Mouse (Mus musculus): ENCODE measurements at regions not wholly inside any gene's neighbourhood (a gene's known extent, or its start where the extent isn't known, plus 50 kb on each side); places are given as distances from the start of the nearest gene placed in this dataset.

GRCm38 (mm10) chr12:112334106-112334855, 155.0 kb upstream of the A530016L24Rik start:
- no peak for DNase-seq (ENCODE audit: low spot score in 2 of 2)

- no peak for DNase-seq (ENCODE audit: low spot score in 2 of 2)
Measured at GRCm38 (mm10) chr12:112335641-112336040, 153.6 kb upstream of the A530016L24Rik start.

GRCm38 (mm10) chr12:112336691-112337295, 152.5 kb upstream of the A530016L24Rik start:
- DNase-seq (ENCODE audit: low spot score in 2 of 2), result no peak

GRCm38 (mm10) chr12:112337443-112337842, 151.8 kb upstream of the A530016L24Rik start:
- no peak for DNase-seq (ENCODE audit: low spot score in 2 of 2)

- DNase-seq (ENCODE audit: low spot score in 2 of 2), result no peak
Measured at GRCm38 (mm10) chr12:112338976-112339375, 150.3 kb upstream of the A530016L24Rik start.

- no peak for DNase-seq (ENCODE audit: low spot score in 2 of 2)
Measured at GRCm38 (mm10) chr12:112339481-112340179, 149.6 kb upstream of the A530016L24Rik start.

- DNase-seq (ENCODE audit: low spot score in 2 of 2), result no peak
Measured at GRCm38 (mm10) chr12:112340248-112340647, 149.0 kb upstream of the A530016L24Rik start.

GRCm38 (mm10) chr12:112341726-112342469, 147.3 kb upstream of the A530016L24Rik start:
- DNase-seq (ENCODE audit: low spot score in 2 of 2), result no peak

GRCm38 (mm10) chr12:112343064-112343463, 146.2 kb upstream of the A530016L24Rik start:
- DNase-seq (ENCODE audit: low spot score in 2 of 2), result no peak

- no peak for DNase-seq (ENCODE audit: low spot score in 2 of 2)
Measured at GRCm38 (mm10) chr12:112344285-112344684, 145.0 kb upstream of the A530016L24Rik start.

GRCm38 (mm10) chr12:112345797-112346196, 143.5 kb upstream of the A530016L24Rik start:
- no peak for DNase-seq (ENCODE audit: low spot score in 2 of 2)

GRCm38 (mm10) chr12:112348116-112348515, 141.1 kb upstream of the A530016L24Rik start:
- no peak for DNase-seq (ENCODE audit: low spot score in 2 of 2)

GRCm38 (mm10) chr12:112349676-112350318, 139.5 kb upstream of the A530016L24Rik start:
- no peak for DNase-seq (ENCODE audit: low spot score in 2 of 2)

- DNase-seq (ENCODE audit: low spot score in 2 of 2), result no peak
Measured at GRCm38 (mm10) chr12:112350733-112351132, 138.5 kb upstream of the A530016L24Rik start.

- no peak for DNase-seq (ENCODE audit: low spot score in 2 of 2)
Measured at GRCm38 (mm10) chr12:112363349-112363748, 125.9 kb upstream of the A530016L24Rik start.

- DNase-seq (ENCODE audit: low spot score in 2 of 2), result no peak
Measured at GRCm38 (mm10) chr12:112367221-112367620, 122.0 kb upstream of the A530016L24Rik start.

GRCm38 (mm10) chr12:112368112-112368511, 121.1 kb upstream of the A530016L24Rik start:
- no peak for DNase-seq (ENCODE audit: low spot score in 2 of 2)

- no peak for DNase-seq (ENCODE audit: low spot score in 2 of 2)
Measured at GRCm38 (mm10) chr12:112369581-112370371, 119.5 kb upstream of the A530016L24Rik start.

GRCm38 (mm10) chr12:112372234-112373050, 116.8 kb upstream of the A530016L24Rik start:
- no peak for DNase-seq (ENCODE audit: low spot score in 2 of 2)

All from layer of hippocampus, adult 8-10 months (tissue).